Mouse (Mus musculus) heart, embryonic 11.5 days (tissue): ENCODE measurements around the gene Nanp. TPM values are rescaled to one million over a fixed set of nuclear protein-coding genes. Genes with fewer than 3 reads are reported as not detected.
A peak's percentile ranks its signal among the peaks of the same experiment; 100 is the strongest.

Source experiments
- ATAC-seq: fragments of 200-750 bp; cut with Nextera tagmentation; replicated peaks from 2 replicates; pipeline ENCODE4 v1.8.0; 2017; ENCODE audit warnings: moderate library complexity; ENCODE audit not compliant: insufficient number of reproducible peaks, low FRiP score, low TSS enrichment
- H3K27ac ChIP-seq: fragments of 300-500 bp; sonication (generic); 2 replicates; pipeline ENCODE4 v1.5.1; 2014; ENCODE audit warnings: mild to moderate bottlenecking, low read depth, low read length
- H3K27me3 ChIP-seq: fragments of 300-500 bp; sonication (generic); 2 replicates; pipeline ENCODE4 v1.6.1; 2014; ENCODE audit warnings: mild to moderate bottlenecking, low read length, mixed read lengths; ENCODE audit not compliant: control insufficient read depth, insufficient read depth
- H3K36me3 ChIP-seq: fragments of 300-500 bp; sonication (generic); 2 replicates; pipeline ENCODE4 v1.6.1; 2014; ENCODE audit warnings: mild to moderate bottlenecking, low read length, moderate library complexity, mixed read lengths; ENCODE audit not compliant: control insufficient read depth, insufficient read depth
- H3K4me1 ChIP-seq: fragments of 300-500 bp; sonication (generic); 2 replicates; pipeline ENCODE4 v1.6.1; 2014; ENCODE audit warnings: low read length; ENCODE audit not compliant: control insufficient read depth, insufficient read depth
- H3K4me2 ChIP-seq: fragments of 300-500 bp; sonication (generic); 2 replicates; pipeline ENCODE4 v1.6.1; 2014; ENCODE audit warnings: mild to moderate bottlenecking, moderate library complexity
- H3K4me3 ChIP-seq: fragments of 300-500 bp; sonication (generic); 2 replicates; pipeline ENCODE4 v1.5.1; 2014; ENCODE audit warnings: low read depth, low read length
- H3K9ac ChIP-seq: fragments of 300-500 bp; sonication (generic); 2 replicates; pipeline ENCODE4 v1.6.1; 2014; ENCODE audit warnings: mild to moderate bottlenecking, low read depth, low read length, moderate library complexity
- H3K9me3 ChIP-seq: fragments of 300-500 bp; sonication (generic); replicated peaks from 2 replicates; pipeline ENCODE4 v1.6.1; 2016; ENCODE audit warnings: low read length; ENCODE audit not compliant: control insufficient read depth
- WGBS: fragments of 180-500 bp; shearing (Covaris S2); extraction: QIAGEN DNeasy Blood & Tissue Kit; methylation state at CpG from one replicate; pipeline ENCODE4 v1.1.7; 2014; ENCODE audit not compliant: insufficient replicate concordance; 5-methylcytosine and 5-hydroxymethylcytosine counted together
- polyA plus RNA-seq: library from polyadenylated mRNA; unstranded; fragments of >200 nt; fragmentation: Nextera tagmentation; extraction: Ambion mirVana; gene quantifications from 2 replicates; pipeline ENCODE4 v1.2.1, GENCODE M21; 2014

Gene Nanp
- polyA plus RNA-seq, 1 experiment from 2014 or later: 36.4 TPM

- peaks cover 8% of the 10 kb centered on the region; the same call in 1 of the 2 replicates for H3K4me1 ChIP-seq
- H3K27ac ChIP-seq: no peak overlapping the region
- no peak for ATAC-seq
- no peaks in the 10 kb centered on the region for H3K9me3 ChIP-seq
- WGBS: 89% methylated on average over 3 of the region's 3 CpGs
- no peaks in the 10 kb centered on the region for H3K27me3 ChIP-seq
- H3K4me2 ChIP-seq: no peak overlapping the region
- no peak overlapping the region for H3K9ac ChIP-seq
- H3K4me3 ChIP-seq: no peak overlapping the region
- no peaks in the 10 kb centered on the region for H3K36me3 ChIP-seq
Observed at GRCm38 (mm10) chr2:151034435-151034834, 4.8 kb downstream of the Nanp start.

- WGBS: 85% methylated on average over 10 of the region's 10 CpGs
- H3K27me3 ChIP-seq: no peaks in the 10 kb centered on the region
- H3K4me1 ChIP-seq: no peaks in the 10 kb centered on the region
- H3K36me3 ChIP-seq: no peaks in the 10 kb centered on the region
- no peak overlapping the region for H3K4me2 ChIP-seq
- no peak overlapping the region for H3K27ac ChIP-seq
- no peak for ATAC-seq
- no peak overlapping the region for H3K4me3 ChIP-seq
- H3K9me3 ChIP-seq: no peaks in the 10 kb centered on the region
- no peak overlapping the region for H3K9ac ChIP-seq
Observed at GRCm38 (mm10) chr2:151021158-151021557, 18.0 kb downstream of the Nanp start.

- H3K9ac ChIP-seq: no peak overlapping the region
- H3K4me2 ChIP-seq: no peak overlapping the region
- H3K9me3 ChIP-seq: no peaks in the 10 kb centered on the region
- no peaks in the 10 kb centered on the region for H3K27me3 ChIP-seq
- no peak overlapping the region for H3K27ac ChIP-seq
- H3K36me3 ChIP-seq: no peaks in the 10 kb centered on the region
- ATAC-seq: no peak
- no peak overlapping the region for H3K4me3 ChIP-seq
- WGBS: 77% methylated on average over 2 of the region's 2 CpGs
- H3K4me1 ChIP-seq: no peaks in the 10 kb centered on the region
Observed at GRCm38 (mm10) chr2:151015316-151015715, 23.9 kb downstream of the Nanp start.

GRCm38 (mm10) chr2:151011273-151011672 is 27.9 kb downstream of the Nanp start:
- no peaks in the 10 kb centered on the region for H3K36me3 ChIP-seq
- H3K9me3 ChIP-seq: no peaks in the 10 kb centered on the region
- H3K27ac ChIP-seq: peak overlapping the region; percentile 12; the same call in 1 of the 2 replicates
- H3K4me3 ChIP-seq: no peak overlapping the region
- peaks cover 3% of the 10 kb centered on the region; the same call in 1 of the 2 replicates for H3K27me3 ChIP-seq
- ATAC-seq: no peak
- no peak overlapping the region for H3K4me2 ChIP-seq
- H3K4me1 ChIP-seq: peaks cover 3% of the 10 kb centered on the region; the same call in 1 of the 2 replicates
- no peak overlapping the region for H3K9ac ChIP-seq
- WGBS: 57% methylated on average over 1 of the region's 1 CpGs

- Histone ChIP-seq H3K4me1 (peaks cover 3% of the 10 kb centered on the region; the same call in 1 of the 2 replicates), H3K36me3 (no peaks in the 10 kb centered on the region), H3K27ac (no peak overlapping the region), H3K4me3 (peak overlapping the region; percentile 76), H3K9me3 (no peaks in the 10 kb centered on the region), H3K4me2 (peak overlapping the region; percentile 95), H3K27me3 (peaks cover 3% of the 10 kb centered on the region; the same call in 1 of the 2 replicates), H3K9ac (peak overlapping the region; percentile 93; the same call in 1 of the 2 replicates)
- 69% methylated on average over 1 of the region's 1 CpGs for WGBS
- ATAC-seq: peak; percentile 16; the same call in 1 of the 2 replicates
Observed at GRCm38 (mm10) chr2:151009515-151010085, 29.6 kb downstream of the Nanp start.

GRCm38 (mm10) chr2:151008939-151009509 is 30.2 kb downstream of the Nanp start:
- H3K4me1 ChIP-seq: peaks cover 3% of the 10 kb centered on the region; the same call in 1 of the 2 replicates
- H3K4me2 ChIP-seq: peak overlapping the region; percentile 95
- H3K36me3 ChIP-seq: no peaks in the 10 kb centered on the region
- peak overlapping the region; percentile 76 for H3K27ac ChIP-seq
- ATAC-seq: peak; percentile 94
- H3K27me3 ChIP-seq: peaks cover 3% of the 10 kb centered on the region; the same call in 1 of the 2 replicates
- peak overlapping the region; percentile 76 for H3K4me3 ChIP-seq
- no peaks in the 10 kb centered on the region for H3K9me3 ChIP-seq
- peak overlapping the region; percentile 93 for H3K9ac ChIP-seq
- under 1% methylated on average over 45 of the region's 57 CpGs for WGBS

- 0% methylated on average over 21 of the region's 21 CpGs for WGBS
- peak overlapping the region; percentile 76 for H3K4me3 ChIP-seq
- no peaks in the 10 kb centered on the region for H3K36me3 ChIP-seq
- peak overlapping the region; percentile 95 for H3K4me2 ChIP-seq
- H3K27me3 ChIP-seq: peaks cover 3% of the 10 kb centered on the region; the same call in 1 of the 2 replicates
- peak; percentile 43 for ATAC-seq
- no peaks in the 10 kb centered on the region for H3K9me3 ChIP-seq
- H3K27ac ChIP-seq: peak overlapping the region; percentile 76
- peak overlapping the region; percentile 93 for H3K9ac ChIP-seq
- peaks cover 3% of the 10 kb centered on the region; the same call in 1 of the 2 replicates for H3K4me1 ChIP-seq
Observed at GRCm38 (mm10) chr2:151008517-151008932, 30.7 kb downstream of the Nanp start.

- no peaks in the 10 kb centered on the region for H3K9me3 ChIP-seq
- peaks cover 3% of the 10 kb centered on the region; the same call in 1 of the 2 replicates for H3K27me3 ChIP-seq
- peak overlapping the region; percentile 95 for H3K4me2 ChIP-seq
- H3K27ac ChIP-seq: peak overlapping the region; percentile 46; the same call in 1 of the 2 replicates
- peaks cover 3% of the 10 kb centered on the region; the same call in 1 of the 2 replicates for H3K4me1 ChIP-seq
- ATAC-seq: no peak
- 41% methylated on average over 6 of the region's 6 CpGs for WGBS
- peak overlapping the region; percentile 76 for H3K4me3 ChIP-seq
- no peaks in the 10 kb centered on the region for H3K36me3 ChIP-seq
- peak overlapping the region; percentile 93 for H3K9ac ChIP-seq
Observed at GRCm38 (mm10) chr2:151008006-151008405, 31.2 kb downstream of the Nanp start.
